In genomic region chr10:112203463-112203862, GRCm38 (mm10) we compare ENCODE assay signal across 10 mouse cellular contexts. TPM values are rescaled to one million over a fixed set of nuclear protein-coding genes. Genes with fewer than 3 reads are reported as not detected.
DNase-seq lines count a peak whose midpoint lies in the region; ATAC-seq lines count a peak whose summit lies in the region.
"Had no signal": no experiment of that assay in that cellular context is flagged by ENCODE, and none has a peak within 500 bp of the region (broad histone marks: within the 10 kb centered on the region; RNA-seq: fewer than 3 reads in every experiment).

No protein-coding gene starts in this region.

- no peak overlapping the region for H3K27ac ChIP-seq in heart, embryonic 12.5 days (ENCODE audit: poor library complexity, severe bottlenecking)

- WGBS in heart, embryonic 12.5 days = 59% methylated on average over 2 of the region's 2 CpGs

- H3K9me3 ChIP-seq in heart, embryonic 12.5 days (replicated peaks) = no peaks in the 10 kb centered on the region

- H3K36me3 ChIP-seq in heart, embryonic 12.5 days = no peaks in the 10 kb centered on the region

- H3K4me1 ChIP-seq in heart, embryonic 12.5 days (replicated peaks) = no peaks in the 10 kb centered on the region

- ATAC-seq in heart, embryonic 12.5 days (ENCODE audit: insufficient number of reproducible peaks, low FRiP score) = no peak
- ATAC-seq in hematopoietic stem cell, adult 5-6 weeks (replicated peaks in 1 of 2; ENCODE audit: insufficient read depth in 1 of 2, low FRiP score in 2 of 2, low TSS enrichment in 1 of 2, low read depth in 1 of 2, poor library complexity in 2 of 2, severe bottlenecking in 2 of 2) = peak; percentile 32 to 42; a peak in 1 of 4 replicates
- no peak for ATAC-seq in inflammation-experienced regulatory T-cells, adult 6 months

- no peak overlapping the region for H3K9ac ChIP-seq in heart, embryonic 12.5 days

- H3K4me2 ChIP-seq in heart, embryonic 12.5 days = no peak overlapping the region

- peak; percentile 2 to 5 for DNase-seq in heart, postnatal 10 days
- peak; percentile 8 to 27 for DNase-seq in adrenal gland, postnatal 36 days
- DNase-seq in left cerebral cortex, adult 8-10 months (ENCODE audit: low spot score in 2 of 2) = peak; percentile 8 to 12
- peak; percentile 71 for DNase-seq in retina, postnatal 1 day
- no peak for DNase-seq in spleen, postnatal 10 days (ENCODE audit: low spot score in 2 of 2)

- H3K4me3 ChIP-seq in heart, embryonic 12.5 days = no peak overlapping the region

- intact Hi-C loops in heart, postnatal 10 days (cut with DNase I) = loop anchor here (5.0 kb wide), 2 partner anchors 544 to 599 kb away; no protein-coding TSS in a partner anchor

- no peaks in the 10 kb centered on the region for H3K27me3 ChIP-seq in heart, embryonic 12.5 days (replicated peaks)

RNA-seq across cellular contexts. Expression of gene Caps2, which starts 40.0 kb away (rescaled TPM):
- total RNA-seq in heart, postnatal 10 days (2021) = not detected
- polyA plus RNA-seq in heart, embryonic 12.5 days (2016; fragmentation: Nextera tagmentation; extraction: Ambion mirVana) = 0.19 and 0.21 TPM in 2 replicates
- total RNA-seq in adrenal gland, postnatal 36 days (2021) = not detected
- 0.38 TPM in 1 of 2 replicates, not detected in the other for total RNA-seq in hematopoietic stem cell, adult 5-6 weeks (2017)
- under 1 TPM in 2 of 4 experiments, not detected in 2; 0.14 to 0.42 TPM for total RNA-seq in left cerebral cortex, adult 8-10 months (2022)
- not detected for polyA plus RNA-seq in inflammation-experienced regulatory T-cells, adult 6 months (2017; shearing (Covaris generic))

RNA-seq across cellular contexts. Expression of gene Glipr1l3, which starts 43.3 kb away (rescaled TPM):
- total RNA-seq in heart, postnatal 10 days (2021) = not detected
- not detected in 2 replicates for polyA plus RNA-seq in heart, embryonic 12.5 days (2016; fragmentation: Nextera tagmentation; extraction: Ambion mirVana)
- total RNA-seq in adrenal gland, postnatal 36 days (2021) = not detected
- not detected in 2 replicates for total RNA-seq in hematopoietic stem cell, adult 5-6 weeks (2017)
- total RNA-seq in left cerebral cortex, adult 8-10 months (2022) = not detected
- polyA plus RNA-seq in inflammation-experienced regulatory T-cells, adult 6 months (2017; shearing (Covaris generic)) = not detected
- polyA plus RNA-seq: large intestine, adult 2 months; stomach, embryonic 14.5 days had no signal

Comparison
In these comparisons a context has a peak if more than half of its experiments do, and no peak if none do; other contexts are left out.
1. DNase-seq: peak in heart, postnatal 10 days (2 of 2), adrenal gland, postnatal 36 days (2 of 2), left cerebral cortex, adult 8-10 months (2 of 2) and retina, postnatal 1 day (single experiment); none in spleen, postnatal 10 days (0 of 2).
2. ATAC-seq: peak in hematopoietic stem cell, adult 5-6 weeks (2 of 2); none in heart, embryonic 12.5 days (single experiment) and inflammation-experienced regulatory T-cells, adult 6 months (single experiment).